Mouse (Mus musculus) heart, postnatal 4 days (tissue): ENCODE results near the gene Wfikkn1. TPM values are rescaled to one million over a fixed set of nuclear protein-coding genes. Genes with fewer than 3 reads are reported as not detected.

ENCODE experiments used
- DNase-seq: peaks from one replicate; pipeline ENCODE4 v3.0.0; 2021
- microRNA-seq, 2 experiments: library from miRNA; unstranded; fragments of <30 nt; microRNA quantifications; one replicate each; pipeline ENCODE4 v1.2.0; 2021 to 2022
- total RNA-seq, 2 experiments: library from RNA; stranded (reverse); gene quantifications; 2 replicates each; pipeline ENCODE4 v1.2.3; 2021

The Wfikkn1 gene
- total RNA-seq, 2 experiments from 2014 or later: 0.70 to 1.1 TPM

- DNase-seq: no peak
These were observed 44.1 kb downstream of the Wfikkn1 start for GRCm38 (mm10) chr17:25836397-25837075.

- no peak for DNase-seq
These were observed 44.8 kb downstream of the Wfikkn1 start for GRCm38 (mm10) chr17:25835816-25836215.

- no peak for DNase-seq
These were observed 45.4 kb downstream of the Wfikkn1 start for GRCm38 (mm10) chr17:25835301-25835700.

- no peak for DNase-seq
These were observed 45.9 kb downstream of the Wfikkn1 start for GRCm38 (mm10) chr17:25834595-25835222.

- peak; percentile 49 for DNase-seq
These were observed 46.6 kb downstream of the Wfikkn1 start for GRCm38 (mm10) chr17:25833961-25834594.

GRCm38 (mm10) chr17:25833291-25833663 lies 47.4 kb downstream of the Wfikkn1 start, which contains the start of gene Stub1:
Stub1 (minus strand) TSS chr17:25833404.
- DNase-seq: peak; percentile 94

- peak; percentile 100 for DNase-seq
These were observed 48.0 kb downstream of the Wfikkn1 start for GRCm38 (mm10) chr17:25832436-25833290.

- DNase-seq: peak; percentile 47
These were observed 49.0 kb downstream of the Wfikkn1 start for GRCm38 (mm10) chr17:25831451-25832281.

GRCm38 (mm10) chr17:25830806-25831431 lies 49.7 kb downstream of the Wfikkn1 start:
- no peak for DNase-seq

GRCm38 (mm10) chr17:25830200-25830753 lies 50.4 kb downstream of the Wfikkn1 start:
- DNase-seq: no peak

- no peak for DNase-seq
These were observed 51.1 kb downstream of the Wfikkn1 start for GRCm38 (mm10) chr17:25829558-25830017.

- peak; percentile 78 for DNase-seq
These were observed 51.7 kb downstream of the Wfikkn1 start, which contains the start of gene Jmjd8 for GRCm38 (mm10) chr17:25828712-25829557. Jmjd8 (plus strand) TSS chr17:25828867.

- DNase-seq: no peak
These were observed 52.4 kb downstream of the Wfikkn1 start for GRCm38 (mm10) chr17:25828223-25828594.

Small RNA genes lying within 50 kb of the gene (microRNA-seq; reads per million reads assigned to microRNA genes)
- 1.4 to 2.1 reads per million in 2 experiments for gene Mir3082

Other genes starting within 250 kb of the Wfikkn1 start
- 1 to 10 TPM in 1 of 2 experiments, not detected in 1; 2.3 TPM for gene Gng13, start 163.7 kb downstream of the Wfikkn1 start, total RNA-seq
- 10 to 100 TPM; 12.6 to 13.6 TPM for gene Chtf18, start 153.4 kb downstream of the Wfikkn1 start, total RNA-seq
- 1 to 10 TPM; 5.4 to 6.6 TPM for gene Rpusd1, start 153.2 kb downstream of the Wfikkn1 start, total RNA-seq
- gene Mslnl, start 144.8 kb downstream of the Wfikkn1 start, total RNA-seq: not detected
- gene Msln, start 126.5 kb downstream of the Wfikkn1 start, total RNA-seq: 10 to 100 TPM; 38.4 to 43.3 TPM
- gene Narfl, start 107.1 kb downstream of the Wfikkn1 start, total RNA-seq: 10 to 100 TPM; 41.7 to 46.9 TPM
- gene Haghl, start 95.2 kb downstream of the Wfikkn1 start, total RNA-seq: 10 to 100 TPM; 27.8 to 29.4 TPM
- gene Ccdc78, start 94.3 kb downstream of the Wfikkn1 start, total RNA-seq: not detected
- 10 to 100 TPM; 41.0 to 44.2 TPM for gene Fam173a, start 88.0 kb downstream of the Wfikkn1 start, total RNA-seq
- gene AC134908.4, start 85.2 kb downstream of the Wfikkn1 start, total RNA-seq: 1 to 10 TPM in 1 of 2 experiments, under 1 TPM in 1; 0.86 to 1.2 TPM
- 10 to 100 TPM; 48.4 to 49.3 TPM for gene Metrn, start 83.7 kb downstream of the Wfikkn1 start, total RNA-seq
- 1 to 10 TPM in 1 of 2 experiments, under 1 TPM in 1; 0.93 to 1.2 TPM for gene Fbxl16, start 71.8 kb downstream of the Wfikkn1 start, total RNA-seq
- gene Wdr24, start 57.2 kb downstream of the Wfikkn1 start, total RNA-seq: 10 to 100 TPM in 1 of 2 experiments, 1 to 10 TPM in 1; 10.0 to 12.3 TPM
- 10 to 100 TPM; 34.7 to 37.4 TPM for gene Jmjd8, start 52.0 kb downstream of the Wfikkn1 start, total RNA-seq
- 100 to 1,000 TPM; 149 to 158 TPM for gene Stub1, start 47.5 kb downstream of the Wfikkn1 start, total RNA-seq
- gene Rhbdl1, start 43.6 kb downstream of the Wfikkn1 start, total RNA-seq: 1 to 10 TPM; 2.0 to 2.5 TPM
- 1 to 10 TPM; 1.8 to 2.6 TPM for gene Gm20683, start 39.1 kb downstream of the Wfikkn1 start, total RNA-seq
- 10 to 100 TPM; 77.1 to 78.4 TPM for gene Rhot2, start 36.0 kb downstream of the Wfikkn1 start, total RNA-seq
- 10 to 100 TPM; 14.4 to 15.1 TPM for gene Wdr90, start 19.4 kb downstream of the Wfikkn1 start, total RNA-seq
- gene Mcrip2, start 12.1 kb downstream of the Wfikkn1 start, total RNA-seq: 100 to 1,000 TPM; 195 to 217 TPM
- gene Mettl26, start 5.8 kb downstream of the Wfikkn1 start, total RNA-seq: 10 to 100 TPM; 10.8 to 11.7 TPM
- gene Rab40c, start 38.9 kb upstream of the Wfikkn1 start, total RNA-seq: 10 to 100 TPM; 16.1 to 16.6 TPM
- 10 to 100 TPM; 86.0 to 89.4 TPM for gene Pigq, start 64.1 kb upstream of the Wfikkn1 start, total RNA-seq
- not detected for gene Nhlrc4, start 64.1 kb upstream of the Wfikkn1 start, total RNA-seq
- gene A930017K11Rik, start 71.7 kb upstream of the Wfikkn1 start, total RNA-seq: not detected
- gene Capn15, start 104.9 kb upstream of the Wfikkn1 start, total RNA-seq: 10 to 100 TPM; 13.0 to 16.7 TPM
- 10 to 100 TPM; 21.0 to 22.9 TPM for gene Rab11fip3, start 188.7 kb upstream of the Wfikkn1 start, total RNA-seq
- 10 to 100 TPM; 14.6 to 17.0 TPM for gene Decr2, start 209.5 kb upstream of the Wfikkn1 start, total RNA-seq
- gene Nme4, start 214.7 kb upstream of the Wfikkn1 start, total RNA-seq: 10 to 100 TPM; 10.3 to 10.8 TPM
- gene Tmem8, start 232.4 kb upstream of the Wfikkn1 start, total RNA-seq: 1 to 10 TPM; 1.4 to 1.7 TPM
- gene Mrpl28, start 242.6 kb upstream of the Wfikkn1 start, total RNA-seq: 10 to 100 TPM; 92.7 to 94.3 TPM